Mouse (Mus musculus): ENCODE data around the gene Spata31d1a.

DNA sequence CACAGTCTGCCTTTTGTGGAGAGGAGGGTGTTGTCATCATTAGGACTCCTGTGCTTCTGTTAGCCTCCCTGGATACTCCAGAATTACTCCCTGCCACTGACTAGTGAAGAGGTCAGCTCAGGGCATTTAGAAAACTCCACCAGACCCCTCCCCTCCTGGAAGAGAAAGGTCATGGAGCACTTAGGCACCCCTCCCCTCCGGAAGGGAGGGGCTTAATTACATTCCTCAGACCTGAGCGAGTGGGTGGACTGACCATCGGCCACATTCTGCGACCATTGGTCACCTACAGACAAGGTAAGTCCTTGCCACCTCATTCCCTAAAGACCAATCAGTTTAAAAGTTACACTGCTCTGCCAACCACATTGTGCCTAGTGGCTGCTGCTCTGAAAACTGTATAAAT, 30.8 kb downstream of the Spata31d1a start:
- no peak for TF ChIP-seq CTCF (IDR thresholded peaks at IDR 0.05; ENCODE audit: low read depth)
- no peak for TF ChIP-seq EP300 (IDR thresholded peaks at IDR 0.05; ENCODE audit: low read depth)
